Comparison of ENCODE assay signal across 20 mouse cellular contexts in genomic region chrX:42044935-42045334, GRCm38 (mm10). TPM values are rescaled to one million over a fixed set of nuclear protein-coding genes. Genes with fewer than 3 reads are reported as not detected.
A peak's percentile ranks its signal among the peaks of the same experiment; 100 is the strongest.
DNase-seq lines count a peak whose midpoint lies in the region; ATAC-seq lines count a peak whose summit lies in the region.
"Had no signal": no experiment of that assay in that cellular context is flagged by ENCODE, and none has a peak within 500 bp of the region (broad histone marks: within the 10 kb centered on the region; RNA-seq: fewer than 3 reads in every experiment).

No protein-coding gene starts in this region.

- no peaks in the 10 kb centered on the region for H3K9me3 ChIP-seq in liver, embryonic 15.5 days (replicated peaks)
- no peaks in the 10 kb centered on the region for H3K9me3 ChIP-seq in intestine, embryonic 16.5 days (ENCODE audit: control insufficient read depth, low read length)
- H3K9me3 ChIP-seq: embryonic facial prominence, embryonic 12.5 days; G1E; heart, embryonic 13.5 days; hindbrain, embryonic 15.5 days had no signal

- H3K4me2 ChIP-seq in liver, embryonic 15.5 days, result no peak overlapping the region
- H3K4me2 ChIP-seq in intestine, embryonic 16.5 days (ENCODE audit: low read depth, low read length), result no peak overlapping the region
- H3K4me2 ChIP-seq: embryonic facial prominence, embryonic 12.5 days; heart, embryonic 13.5 days; hindbrain, embryonic 15.5 days had no signal

- WGBS in liver, embryonic 15.5 days (ENCODE audit: insufficient replicate concordance), result 54% methylated on average over 7 of the region's 7 CpGs
- 69% methylated on average over 7 of the region's 7 CpGs for WGBS in intestine, embryonic 16.5 days

- no peaks in the 10 kb centered on the region for H3K4me1 ChIP-seq in liver, embryonic 15.5 days (replicated peaks)
- H3K4me1 ChIP-seq in intestine, embryonic 16.5 days (ENCODE audit: control insufficient read depth, insufficient read depth, low read length), result no peaks in the 10 kb centered on the region
- H3K4me1 ChIP-seq: embryonic facial prominence, embryonic 12.5 days; heart, embryonic 13.5 days; hindbrain, embryonic 15.5 days had no signal

- no peaks in the 10 kb centered on the region for H3K36me3 ChIP-seq in liver, embryonic 15.5 days (replicated peaks)
- no peaks in the 10 kb centered on the region for H3K36me3 ChIP-seq in intestine, embryonic 16.5 days (ENCODE audit: control insufficient read depth, insufficient read depth, low read length)
- H3K36me3 ChIP-seq: embryonic facial prominence, embryonic 12.5 days; G1E; heart, embryonic 13.5 days; hindbrain, embryonic 15.5 days had no signal

- intact Hi-C loops in gastrocnemius, postnatal 36 days (cut with DNase I), result no loop called here

- no peak overlapping the region for H3K4me3 ChIP-seq in liver, embryonic 15.5 days (replicated peaks)
- H3K4me3 ChIP-seq in intestine, embryonic 16.5 days (ENCODE audit: low read length), result no peak overlapping the region
- H3K4me3 ChIP-seq: embryonic facial prominence, embryonic 12.5 days; heart, embryonic 13.5 days; hindbrain, embryonic 15.5 days had no signal

- H3K9ac ChIP-seq in liver, embryonic 15.5 days, result no peak overlapping the region
- H3K9ac ChIP-seq in intestine, embryonic 16.5 days (ENCODE audit: low read depth, low read length), result no peak overlapping the region
- H3K9ac ChIP-seq: embryonic facial prominence, embryonic 12.5 days; heart, embryonic 13.5 days; hindbrain, embryonic 15.5 days had no signal

- peak; percentile 74; the same call in 1 of the 2 replicates for ATAC-seq in liver, embryonic 15.5 days (ENCODE audit: insufficient read depth)
- no peak for ATAC-seq in intestine, embryonic 16.5 days
- ATAC-seq: CD4-positive, CD25-positive, alpha-beta regulatory T cell, adult 4 months; forebrain, embryonic 16.5 days had no signal

- H3K27ac ChIP-seq in liver, embryonic 15.5 days (replicated peaks), result no peak overlapping the region
- no peak overlapping the region for H3K27ac ChIP-seq in intestine, embryonic 16.5 days (ENCODE audit: low read length)
- H3K27ac ChIP-seq: embryonic facial prominence, embryonic 12.5 days; heart, embryonic 13.5 days; hindbrain, embryonic 15.5 days had no signal

- H3K27me3 ChIP-seq in liver, embryonic 15.5 days, result no peaks in the 10 kb centered on the region
- H3K27me3 ChIP-seq in intestine, embryonic 16.5 days (replicated peaks; ENCODE audit: control insufficient read depth, insufficient read depth, low read length), result no peaks in the 10 kb centered on the region
- H3K27me3 ChIP-seq: embryonic facial prominence, embryonic 12.5 days; heart, embryonic 13.5 days; hindbrain, embryonic 15.5 days had no signal

- peak; percentile 24 to 77 for DNase-seq in adrenal gland, adult (ENCODE audit: inconsistent age in 2 of 2, low spot score in 1 of 2)
- no peak for DNase-seq in adrenal gland, postnatal 25 days
- peak; percentile 4 for DNase-seq in NIH3T3 (ENCODE audit: low read depth)
- DNase-seq in adrenal gland, postnatal 36 days, result peak; percentile 31 to 35
- no peak for DNase-seq in gastrocnemius, postnatal 36 days
- DNase-seq in thymus, postnatal 4 days, result no peak
- DNase-seq: B cell, adult 2 months; cerebellum, adult 11-12 months; cerebellum, adult 9-10 months; cerebellum, postnatal 25 days; gastrocnemius, postnatal 10 days; heart, postnatal 36 days had no signal

RNA-seq across cellular contexts. Expression of gene Xiap, which starts 14.5 kb away (rescaled TPM):
- 45.4 and 55.7 TPM in 2 replicates for total RNA-seq in adrenal gland, postnatal 25 days (2021)
- 10 to 100 TPM; 54.1 to 62.9 TPM for total RNA-seq in adrenal gland, postnatal 36 days (2021)
- polyA plus RNA-seq in liver, embryonic 15.5 days (2015; fragmentation: Nextera tagmentation; extraction: Ambion mirVana), result 5.1 and 5.6 TPM in 2 replicates
- 10 to 100 TPM; 17.2 to 17.6 TPM for total RNA-seq in gastrocnemius, postnatal 36 days (2021)
- polyA plus RNA-seq in intestine, embryonic 16.5 days (2015; fragmentation: Nextera tagmentation; extraction: Ambion mirVana), result 10.5 and 10.8 TPM in 2 replicates

Comparison
In these comparisons a context has a peak if more than half of its experiments do, and no peak if none do; other contexts are left out.
1. DNase-seq: peak in adrenal gland, adult (2 of 2), NIH3T3 (single experiment) and adrenal gland, postnatal 36 days (2 of 2); none in adrenal gland, postnatal 25 days (single experiment), gastrocnemius, postnatal 36 days (0 of 2) and thymus, postnatal 4 days (single experiment).